Mouse (Mus musculus): ENCODE measurements around the gene F11. TPM values are rescaled to one million over a fixed set of nuclear protein-coding genes. Genes with fewer than 3 reads are reported as not detected.

The F11 gene
- total and polyA plus RNA-seq, 2 experiments = 21.6 to 92.1 TPM

DNA sequence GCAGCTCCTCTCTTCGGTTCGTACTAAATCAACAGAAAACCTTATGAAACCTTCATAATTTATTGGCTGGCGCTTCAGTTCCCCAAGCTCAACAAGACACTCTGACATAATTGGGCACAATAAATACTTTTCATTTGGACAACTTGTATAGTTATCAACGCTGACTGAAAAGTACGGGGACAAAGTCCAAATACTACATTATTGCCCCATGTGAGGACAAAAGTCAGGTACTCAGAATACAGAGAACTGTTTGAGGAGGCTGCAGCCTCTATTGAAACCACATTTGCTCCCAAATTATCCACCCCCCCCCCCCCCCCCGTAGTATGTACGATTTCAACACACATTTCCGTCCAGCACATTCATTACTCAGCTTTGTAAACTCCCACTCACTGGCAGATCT lies 22.5 kb downstream of the F11 start:
- Histone ChIP-seq H3K4me3 (ENCODE audit: insufficient read depth, low read depth, low read length) (no peak overlapping the region), H3K4me1 (ENCODE audit: control insufficient read depth, insufficient read depth, low read length) (peaks cover 14% of the 10 kb centered on the region), H3K27me3 (ENCODE audit: control insufficient read depth, insufficient read depth, low read length) (no peaks in the 10 kb centered on the region), H3K36me3 (ENCODE audit: control insufficient read depth, insufficient read depth, low read length) (peaks cover 14% of the 10 kb centered on the region), H3K27ac (replicated peaks; ENCODE audit: insufficient read depth, low read depth, low read length) (peak overlapping the region; percentile 95), H3K79me2 (ENCODE audit: control insufficient read depth, insufficient read depth, low read length) (no peaks in the 10 kb centered on the region), H3K9ac (ENCODE audit: low read depth, low read length) (no peak overlapping the region)
- WGBS = 25% methylated on average over 8 of the region's 8 CpGs
- TF ChIP-seq POLR2A (IDR thresholded peaks at IDR 0.05; ENCODE audit: extremely low read depth, insufficient read depth, low read length) = no peak
- TF ChIP-seq CTCF (IDR thresholded peaks at IDR 0.05; ENCODE audit: low read depth, low read length) = no peak
- DNase-seq (ENCODE audit: extremely low read depth, low read depth, low spot score) = peak; percentile 98

DNA sequence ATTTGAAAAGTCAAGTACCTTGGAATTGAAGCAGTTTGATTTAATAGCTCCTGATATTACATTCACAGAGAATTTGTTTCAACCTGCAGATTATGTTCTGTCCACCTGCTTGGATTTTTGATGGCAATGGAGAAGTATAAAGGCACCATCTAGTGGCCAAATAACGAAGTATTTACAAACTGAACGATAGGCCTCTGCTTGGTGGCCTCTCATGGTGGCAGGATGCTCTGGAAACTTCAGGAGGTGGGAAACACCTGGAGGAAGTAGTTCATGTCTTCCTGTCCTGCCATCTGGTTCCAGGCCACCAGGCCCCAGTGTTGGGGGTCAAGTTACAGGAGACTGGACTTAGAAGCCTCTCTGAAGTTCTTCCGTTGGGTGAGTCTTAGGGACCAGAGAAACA lies 23.5 kb downstream of the F11 start:
- WGBS = 25% methylated on average over 3 of the region's 3 CpGs
- H3K27me3 ChIP-seq (ENCODE audit: control insufficient read depth, insufficient read depth, low read length) = no peaks in the 10 kb centered on the region
- H3K4me3 ChIP-seq (ENCODE audit: insufficient read depth, low read depth, low read length) = no peak overlapping the region
- TF ChIP-seq CTCF (IDR thresholded peaks at IDR 0.05; ENCODE audit: low read depth, low read length) (peak; percentile 31; the same call in 1 of the 2 replicates), POLR2A (IDR thresholded peaks at IDR 0.05; ENCODE audit: extremely low read depth, insufficient read depth, low read length) (no peak)
- peaks cover 14% of the 10 kb centered on the region for H3K36me3 ChIP-seq (ENCODE audit: control insufficient read depth, insufficient read depth, low read length)
- no peak overlapping the region; the same call in 1 of the 2 replicates for H3K9ac ChIP-seq (ENCODE audit: low read depth, low read length)
- peak overlapping the region; percentile 42 for H3K27ac ChIP-seq (replicated peaks; ENCODE audit: insufficient read depth, low read depth, low read length)
- peak; percentile 58 for DNase-seq (ENCODE audit: extremely low read depth, low read depth, low spot score)
- no peaks in the 10 kb centered on the region for H3K79me2 ChIP-seq (ENCODE audit: control insufficient read depth, insufficient read depth, low read length)
- peaks cover 14% of the 10 kb centered on the region for H3K4me1 ChIP-seq (ENCODE audit: control insufficient read depth, insufficient read depth, low read length)

GRCm38 (mm10) chr8:45236164-45236912 lies 25.5 kb downstream of the F11 start:
- no peak overlapping the region for H3K9ac ChIP-seq (ENCODE audit: low read depth, low read length)
- TF ChIP-seq POLR2A (IDR thresholded peaks at IDR 0.05; ENCODE audit: extremely low read depth, insufficient read depth, low read length) (no peak), CTCF (IDR thresholded peaks at IDR 0.05; ENCODE audit: low read depth, low read length) (peak; percentile 55)
- H3K36me3 ChIP-seq (ENCODE audit: control insufficient read depth, insufficient read depth, low read length) = peaks cover 7% of the 10 kb centered on the region; the same call in 1 of the 2 replicates
- H3K79me2 ChIP-seq (ENCODE audit: control insufficient read depth, insufficient read depth, low read length) = no peaks in the 10 kb centered on the region
- peak; percentile 48 for DNase-seq (ENCODE audit: extremely low read depth, low read depth, low spot score)
- H3K27ac ChIP-seq (replicated peaks; ENCODE audit: insufficient read depth, low read depth, low read length) = no peak overlapping the region
- no peaks in the 10 kb centered on the region for H3K27me3 ChIP-seq (ENCODE audit: control insufficient read depth, insufficient read depth, low read length)
- WGBS = 35% methylated on average over 14 of the region's 14 CpGs
- peaks cover 14% of the 10 kb centered on the region for H3K4me1 ChIP-seq (ENCODE audit: control insufficient read depth, insufficient read depth, low read length)
- H3K4me3 ChIP-seq (ENCODE audit: insufficient read depth, low read depth, low read length) = no peak overlapping the region

GRCm38 (mm10) chr8:45235228-45235627 lies 26.6 kb downstream of the F11 start:
- H3K27me3 ChIP-seq (ENCODE audit: control insufficient read depth, insufficient read depth, low read length) = no peaks in the 10 kb centered on the region
- WGBS = 86% methylated on average over 6 of the region's 6 CpGs
- no peak overlapping the region for H3K4me3 ChIP-seq (ENCODE audit: insufficient read depth, low read depth, low read length)
- H3K27ac ChIP-seq (replicated peaks; ENCODE audit: insufficient read depth, low read depth, low read length) = no peak overlapping the region
- TF ChIP-seq POLR2A (IDR thresholded peaks at IDR 0.05; ENCODE audit: extremely low read depth, insufficient read depth, low read length) (no peak), CTCF (IDR thresholded peaks at IDR 0.05; ENCODE audit: low read depth, low read length) (no peak)
- DNase-seq (ENCODE audit: extremely low read depth, low read depth, low spot score) = no peak
- H3K36me3 ChIP-seq (ENCODE audit: control insufficient read depth, insufficient read depth, low read length) = no peaks in the 10 kb centered on the region
- no peak overlapping the region for H3K9ac ChIP-seq (ENCODE audit: low read depth, low read length)
- peaks cover 8% of the 10 kb centered on the region for H3K4me1 ChIP-seq (ENCODE audit: control insufficient read depth, insufficient read depth, low read length)
- H3K79me2 ChIP-seq (ENCODE audit: control insufficient read depth, insufficient read depth, low read length) = no peaks in the 10 kb centered on the region

GRCm38 (mm10) chr8:45233256-45233655 lies 28.6 kb downstream of the F11 start:
- H3K36me3 ChIP-seq (ENCODE audit: control insufficient read depth, insufficient read depth, low read length) = no peaks in the 10 kb centered on the region
- no peak for DNase-seq (ENCODE audit: extremely low read depth, low read depth, low spot score)
- no peak overlapping the region for H3K27ac ChIP-seq (replicated peaks; ENCODE audit: insufficient read depth, low read depth, low read length)
- 78% methylated on average over 3 of the region's 3 CpGs for WGBS
- H3K9ac ChIP-seq (ENCODE audit: low read depth, low read length) = no peak overlapping the region
- H3K27me3 ChIP-seq (ENCODE audit: control insufficient read depth, insufficient read depth, low read length) = no peaks in the 10 kb centered on the region
- TF ChIP-seq CTCF (IDR thresholded peaks at IDR 0.05; ENCODE audit: low read depth, low read length) = no peak
- no peak for TF ChIP-seq POLR2A (IDR thresholded peaks at IDR 0.05; ENCODE audit: extremely low read depth, insufficient read depth, low read length)
- no peaks in the 10 kb centered on the region for H3K79me2 ChIP-seq (ENCODE audit: control insufficient read depth, insufficient read depth, low read length)
- H3K4me3 ChIP-seq (ENCODE audit: insufficient read depth, low read depth, low read length) = no peak overlapping the region
- H3K4me1 ChIP-seq (ENCODE audit: control insufficient read depth, insufficient read depth, low read length) = no peaks in the 10 kb centered on the region

DNA sequence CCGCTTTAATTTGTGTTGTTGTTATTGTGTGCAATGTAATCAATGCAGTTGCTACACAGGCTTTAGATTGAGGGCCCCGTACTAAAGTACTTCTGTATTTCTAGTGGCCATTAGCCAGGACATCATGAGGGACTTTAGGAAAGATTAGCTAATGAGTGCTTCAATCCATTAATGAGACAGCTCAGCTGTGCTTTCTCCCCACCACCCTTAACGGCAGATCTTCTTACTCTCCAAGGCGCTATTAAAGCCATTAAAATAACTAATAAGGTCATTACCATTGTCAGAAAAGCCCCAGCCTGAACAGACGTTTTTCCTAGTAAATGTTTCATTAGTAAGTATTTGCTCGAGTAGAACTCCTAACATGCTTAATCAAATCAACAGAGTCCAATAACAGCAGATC lies 59.4 kb downstream of the F11 start:
- H3K27me3 ChIP-seq (ENCODE audit: control insufficient read depth, insufficient read depth, low read length) = no peaks in the 10 kb centered on the region
- no peak overlapping the region for H3K4me3 ChIP-seq (ENCODE audit: insufficient read depth, low read depth, low read length)
- no peaks in the 10 kb centered on the region for H3K79me2 ChIP-seq (ENCODE audit: control insufficient read depth, insufficient read depth, low read length)
- no peak for TF ChIP-seq CTCF (IDR thresholded peaks at IDR 0.05; ENCODE audit: low read depth, low read length)
- TF ChIP-seq POLR2A (IDR thresholded peaks at IDR 0.05; ENCODE audit: extremely low read depth, insufficient read depth, low read length) = no peak
- WGBS = 73% methylated on average over 6 of the region's 6 CpGs
- no peak overlapping the region for H3K9ac ChIP-seq (ENCODE audit: low read depth, low read length)
- no peaks in the 10 kb centered on the region for H3K36me3 ChIP-seq (ENCODE audit: control insufficient read depth, insufficient read depth, low read length)
- no peaks in the 10 kb centered on the region for H3K4me1 ChIP-seq (ENCODE audit: control insufficient read depth, insufficient read depth, low read length)
- H3K27ac ChIP-seq (replicated peaks; ENCODE audit: insufficient read depth, low read depth, low read length) = no peak overlapping the region
- no peak for DNase-seq (ENCODE audit: extremely low read depth, low read depth, low spot score)
